Mouse (Mus musculus): ENCODE data around the gene Il10.

Gene Il10

GRCm38 (mm10) chr1:131020425-131021310 is 1.0 kb downstream of the Il10 start:
- DNase-seq, result no peak

GRCm38 (mm10) chr1:131021438-131021837 is 1.8 kb downstream of the Il10 start:
- no peak for DNase-seq

GRCm38 (mm10) chr1:131021900-131022590 is 2.4 kb downstream of the Il10 start:
- DNase-seq, result no peak

GRCm38 (mm10) chr1:131022591-131023249 is 3.1 kb downstream of the Il10 start:
- peak; percentile 49 to 65 for DNase-seq

GRCm38 (mm10) chr1:131023250-131023858 is 3.7 kb downstream of the Il10 start:
- DNase-seq, result peak in 1 of 2 experiments; percentile 13

GRCm38 (mm10) chr1:131024900-131025842 is 5.5 kb downstream of the Il10 start:
- no peak for DNase-seq

- no peak for DNase-seq
These were observed 6.2 kb downstream of the Il10 start for GRCm38 (mm10) chr1:131025843-131026190.

- no peak for DNase-seq
These were observed 9.6 kb downstream of the Il10 start for GRCm38 (mm10) chr1:131029215-131029614.

GRCm38 (mm10) chr1:131030261-131030660 is 10.6 kb downstream of the Il10 start:
- DNase-seq, result peak in 1 of 2 experiments; percentile 25

- no peak for DNase-seq
These were observed 11.6 kb downstream of the Il10 start for GRCm38 (mm10) chr1:131031267-131031666.

GRCm38 (mm10) chr1:131038001-131038400 is 18.4 kb downstream of the Il10 start:
- DNase-seq, result no peak

- DNase-seq, result no peak
These were observed 18.9 kb downstream of the Il10 start for GRCm38 (mm10) chr1:131038415-131039017.

- DNase-seq, result no peak
These were observed 19.8 kb downstream of the Il10 start for GRCm38 (mm10) chr1:131039479-131039878.

GRCm38 (mm10) chr1:131042263-131042662 is 22.6 kb downstream of the Il10 start:
- no peak for DNase-seq

GRCm38 (mm10) chr1:131042721-131043120 is 23.1 kb downstream of the Il10 start:
- no peak for DNase-seq

- DNase-seq, result no peak
These were observed 24.0 kb downstream of the Il10 start for GRCm38 (mm10) chr1:131043636-131044035.

- no peak for DNase-seq
These were observed 26.2 kb downstream of the Il10 start for GRCm38 (mm10) chr1:131045723-131046355.

GRCm38 (mm10) chr1:131046607-131047006 is 27.0 kb downstream of the Il10 start:
- no peak for DNase-seq

GRCm38 (mm10) chr1:131048121-131048863 is 28.6 kb downstream of the Il10 start:
- DNase-seq, result no peak

- DNase-seq, result no peak
These were observed 29.3 kb downstream of the Il10 start for GRCm38 (mm10) chr1:131048946-131049345.
